Mouse (Mus musculus) urinary bladder, postnatal 10 days (tissue): ENCODE data around the gene Atg5.

Experiments
- DNase-seq: peaks from one replicate; pipeline ENCODE4 v3.0.0; 2022; ENCODE audit warnings: low spot score

Atg5 gene

DNA sequence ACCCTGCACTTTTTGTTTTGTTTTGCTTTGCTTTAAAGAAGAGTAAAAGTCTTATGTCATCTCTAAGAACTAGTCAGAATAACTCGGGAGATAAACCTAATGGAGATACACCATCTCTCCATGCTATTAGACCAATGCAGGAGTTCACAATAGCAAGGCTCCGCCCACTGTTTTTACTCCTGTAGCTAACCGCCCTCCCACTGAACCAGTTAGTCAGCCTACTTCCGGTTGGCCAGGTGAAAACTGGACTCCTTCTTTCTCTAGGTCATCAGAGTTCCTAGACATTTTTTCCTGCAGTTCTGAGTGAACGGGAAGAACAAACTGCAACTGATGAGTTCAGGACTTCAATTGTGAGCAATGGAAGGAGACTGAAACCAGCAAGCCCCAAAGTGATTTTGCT, 122.1 kb downstream of the Atg5 start:
- DNase-seq: no peak

DNA sequence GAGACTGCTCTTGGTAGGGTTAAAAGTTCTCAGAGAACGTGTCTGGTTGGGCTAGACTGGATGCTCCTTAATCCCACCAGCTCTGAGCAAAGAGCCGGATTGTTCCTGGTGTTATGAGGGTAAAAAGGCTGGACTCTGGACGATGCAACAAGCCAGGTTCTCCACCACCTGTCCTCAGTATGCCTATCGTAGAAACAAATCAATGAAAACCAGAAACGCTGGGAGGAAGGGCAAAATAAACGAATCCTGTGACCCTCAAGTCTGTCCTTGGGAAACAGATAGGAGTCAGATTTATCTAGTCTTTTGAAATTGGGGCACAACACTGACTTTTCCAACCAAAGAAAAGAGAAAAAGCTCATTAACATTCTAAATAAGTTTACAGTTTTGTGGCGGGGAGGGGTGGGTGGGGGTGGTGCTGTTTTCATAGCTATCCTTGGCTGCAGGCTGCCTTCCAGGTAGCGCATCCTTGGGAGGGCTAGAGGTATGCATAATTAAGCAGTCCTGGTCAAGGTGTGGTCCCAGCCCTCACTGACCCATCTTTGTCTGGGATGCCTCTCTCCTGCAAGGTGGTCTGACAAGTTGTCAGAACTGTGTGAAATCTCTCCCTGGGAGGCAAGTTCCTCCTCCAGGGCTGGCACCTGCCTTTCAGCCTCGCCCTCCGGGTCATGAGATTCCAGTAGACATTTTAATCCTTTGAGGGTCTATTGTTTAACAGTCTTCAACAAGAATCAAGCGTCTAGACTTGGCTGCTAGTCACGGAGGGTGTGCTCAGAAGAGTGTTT, 123.5 kb downstream of the Atg5 start:
- DNase-seq: no peak

DNA sequence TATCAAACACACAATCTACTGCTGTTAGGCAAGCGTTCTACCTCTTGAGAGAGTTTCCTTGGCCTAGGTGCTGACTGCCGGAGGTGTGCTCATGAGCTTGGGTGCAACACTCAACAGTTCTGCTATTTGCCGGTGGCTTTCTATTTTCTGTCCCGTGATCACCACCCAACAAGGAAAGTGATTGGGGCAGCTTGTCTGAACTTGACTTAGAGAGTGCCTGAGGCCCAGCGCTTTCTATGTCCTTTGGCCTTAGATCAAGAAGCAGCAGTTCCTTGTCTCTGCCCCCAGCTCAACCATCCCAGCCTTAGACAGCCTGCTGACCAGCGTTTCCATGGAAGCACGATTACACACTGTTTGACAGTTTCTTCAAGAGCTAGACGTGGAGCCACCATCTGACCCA, 124.7 kb downstream of the Atg5 start:
- no peak for DNase-seq

DNA sequence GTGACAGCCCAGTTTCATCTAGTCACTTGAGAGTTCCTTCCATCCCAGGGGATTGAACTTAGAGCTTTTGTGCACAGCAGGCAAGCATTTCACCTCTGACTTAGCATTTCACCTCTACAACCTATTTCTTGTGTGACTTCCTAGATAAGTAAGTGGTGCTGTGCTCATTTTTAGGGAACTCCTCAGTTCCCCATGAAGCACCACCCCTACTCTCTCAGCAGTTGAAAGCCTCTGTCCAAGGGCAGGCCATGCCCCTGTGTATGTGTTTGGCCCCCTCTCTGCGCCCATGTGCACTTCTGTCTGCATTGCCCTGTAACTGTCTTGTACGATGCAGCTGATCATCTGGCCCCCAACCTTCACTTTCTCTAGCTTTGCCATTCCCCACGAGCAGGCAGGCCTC, 132.0 kb downstream of the Atg5 start:
- DNase-seq: no peak

DNA sequence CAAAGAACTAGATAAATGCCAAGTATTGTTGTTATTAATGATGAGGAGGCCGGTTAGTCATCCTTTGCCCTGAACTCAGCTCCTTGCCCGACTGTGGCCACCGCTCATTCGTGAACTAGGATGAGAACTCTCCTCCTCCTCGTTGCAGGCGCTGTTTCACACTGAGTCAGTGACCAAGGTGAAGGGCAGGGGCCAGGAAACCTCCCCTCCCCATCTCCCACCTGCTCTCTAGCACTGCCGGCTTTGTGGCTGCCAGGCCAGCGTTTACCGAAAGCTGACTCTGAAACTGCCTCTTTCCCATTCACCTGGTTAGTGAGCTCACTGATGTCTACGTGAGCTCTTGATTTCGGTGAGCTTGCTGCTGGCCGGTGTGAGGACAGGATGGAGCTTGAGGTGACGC, 132.4 kb downstream of the Atg5 start:
- no peak for DNase-seq

DNA sequence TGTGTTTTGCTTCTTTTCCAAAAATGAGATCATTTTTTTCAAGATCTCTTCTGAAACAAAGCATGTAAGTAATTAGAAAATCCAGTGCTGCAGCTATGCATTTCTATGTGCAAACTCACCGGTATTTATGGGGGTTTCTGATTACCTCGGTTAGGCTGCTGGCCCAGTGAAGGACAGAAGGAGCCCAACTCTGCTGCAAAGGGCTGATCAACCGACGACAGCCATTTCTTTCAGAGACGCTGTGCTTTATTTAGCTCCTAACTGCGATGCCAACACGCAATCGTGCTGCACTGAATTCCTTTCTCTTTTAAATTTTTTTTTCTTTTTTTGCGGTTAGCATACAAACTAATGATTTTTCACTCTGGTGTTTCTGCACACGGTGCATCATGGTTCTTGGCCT, 133.4 kb downstream of the Atg5 start:
- no peak for DNase-seq

DNA sequence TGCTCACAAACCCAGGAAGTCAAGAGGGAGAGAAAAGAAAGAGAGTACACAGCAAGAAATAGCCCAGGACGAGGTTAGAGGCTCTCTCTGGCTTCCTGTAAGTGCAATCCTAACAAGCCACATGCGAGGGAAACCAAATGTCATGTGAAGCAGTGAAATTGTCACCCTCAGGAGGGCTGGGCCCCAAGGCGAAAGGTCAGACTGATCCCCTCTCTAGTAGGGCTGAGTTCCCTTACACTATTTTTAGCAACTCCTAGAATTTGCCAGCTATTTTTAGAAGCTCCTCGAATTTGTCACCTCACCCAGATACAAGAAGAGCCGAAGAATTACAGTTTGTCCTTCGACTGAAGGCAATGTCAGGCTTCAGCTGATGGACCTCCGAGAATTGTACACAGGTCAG, 135.3 kb downstream of the Atg5 start:
- DNase-seq: no peak

DNA sequence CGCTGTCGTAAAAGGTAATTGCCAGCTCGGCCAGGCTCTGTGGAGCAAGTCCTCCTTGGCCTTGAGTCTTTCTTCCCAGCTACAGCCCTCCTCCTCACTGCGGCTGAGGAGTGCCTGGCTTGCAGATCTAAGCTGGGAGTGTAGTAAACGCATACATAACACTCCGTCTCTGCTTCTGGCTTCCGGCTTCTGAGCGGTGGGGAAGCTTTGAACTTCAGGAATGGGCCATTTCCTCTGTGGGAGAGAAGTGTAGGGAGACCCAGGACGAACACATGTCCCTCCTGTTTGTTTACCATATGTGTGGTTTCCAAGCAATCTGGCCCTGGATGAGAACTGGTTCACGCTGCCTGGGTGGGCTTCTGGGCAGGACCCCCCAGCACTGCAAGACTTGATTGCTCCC, 140.9 kb downstream of the Atg5 start:
- no peak for DNase-seq

DNA sequence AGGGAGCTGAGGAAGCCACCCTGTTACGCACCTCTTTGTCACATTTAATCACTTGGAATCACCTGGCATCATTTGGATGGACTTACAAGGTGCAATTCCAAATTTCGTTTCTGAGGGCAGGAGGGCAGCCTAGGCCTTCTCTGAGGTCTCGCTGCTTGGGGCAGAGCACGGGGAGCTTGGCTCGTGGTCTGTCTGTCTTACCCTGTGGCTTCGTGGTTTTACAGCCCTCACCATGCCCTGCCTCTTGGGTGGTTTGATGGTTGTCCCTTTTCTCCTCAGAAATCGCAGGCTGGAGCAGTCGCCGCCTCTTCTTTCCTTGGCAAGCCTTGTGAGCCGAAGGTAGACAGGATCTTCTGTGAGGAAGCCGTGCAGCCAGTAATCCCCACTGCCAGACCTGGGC, 141.8 kb downstream of the Atg5 start:
- no peak for DNase-seq
